Mouse (Mus musculus): ENCODE results near the gene Aebp2. TPM values are rescaled to one million over a fixed set of nuclear protein-coding genes. Genes with fewer than 3 reads are reported as not detected.
"Not testable (repeated sequence)": the region's sequence is repeated elsewhere in the genome, so short reads cannot be mapped to it uniquely, and the experiment has no call there.

The Aebp2 gene
- total and polyA plus RNA-seq, 2 experiments from 2014 or later = 5.1 to 29.3 TPM

GRCm38 (mm10) chr6:140580170-140580569 is 42.3 kb upstream of the Aebp2 start:
- Histone ChIP-seq H3K4me2 (ENCODE audit: low read depth, low read length) (no peak overlapping the region), H3K36me3 (ENCODE audit: insufficient read depth, low read length) (peaks cover 18% of the 10 kb centered on the region; the same call in 1 of the 2 replicates), H3K9me3 (ENCODE audit: low read length) (no peaks in the 10 kb centered on the region), H3K4me3 (ENCODE audit: low read length) (no peak overlapping the region), H3K27me3 (ENCODE audit: insufficient read depth, low read length) (no peaks in the 10 kb centered on the region), H3K9ac (replicated peaks; ENCODE audit: low read length) (no peak overlapping the region), H3K4me1 (ENCODE audit: insufficient read depth, low read length) (no peaks in the 10 kb centered on the region), H3K27ac (no peak overlapping the region)
- 88% methylated on average over 4 of the region's 4 CpGs for WGBS
- no peak for ATAC-seq
- no peak for DNase-seq (ENCODE audit: low spot score)
- TF ChIP-seq CTCF (IDR thresholded peaks at IDR 0.05; ENCODE audit: low read depth) = no peak

GRCm38 (mm10) chr6:140586714-140587259 is 35.7 kb upstream of the Aebp2 start:
- no peak overlapping the region for H3K27ac ChIP-seq
- no peaks in the 10 kb centered on the region for H3K9me3 ChIP-seq (ENCODE audit: low read length)
- no peaks in the 10 kb centered on the region for H3K27me3 ChIP-seq (ENCODE audit: insufficient read depth, low read length)
- ATAC-seq = peak; percentile 14; the same call in 1 of the 2 replicates
- no peaks in the 10 kb centered on the region for H3K4me1 ChIP-seq (ENCODE audit: insufficient read depth, low read length)
- H3K9ac ChIP-seq (replicated peaks; ENCODE audit: low read length) = no peak overlapping the region
- H3K4me2 ChIP-seq (ENCODE audit: low read depth, low read length) = no peak overlapping the region
- 86% methylated on average over 8 of the region's 8 CpGs for WGBS
- no peak overlapping the region for H3K4me3 ChIP-seq (ENCODE audit: low read length)
- DNase-seq (ENCODE audit: low spot score) = no peak
- H3K36me3 ChIP-seq (ENCODE audit: insufficient read depth, low read length) = peaks cover 46% of the 10 kb centered on the region
- TF ChIP-seq CTCF (IDR thresholded peaks at IDR 0.05; ENCODE audit: low read depth) = no peak

GRCm38 (mm10) chr6:140591331-140591730 is 31.1 kb upstream of the Aebp2 start:
- no peaks in the 10 kb centered on the region for H3K9me3 ChIP-seq (ENCODE audit: low read length)
- no peaks in the 10 kb centered on the region for H3K4me1 ChIP-seq (ENCODE audit: insufficient read depth, low read length)
- DNase-seq (ENCODE audit: low spot score) (no peak), ATAC-seq (no peak)
- H3K4me3 ChIP-seq (ENCODE audit: low read length) = no peak overlapping the region
- 86% methylated on average over 5 of the region's 5 CpGs for WGBS
- no peak overlapping the region for H3K27ac ChIP-seq
- no peak overlapping the region for H3K4me2 ChIP-seq (ENCODE audit: low read depth, low read length)
- no peak for TF ChIP-seq CTCF (IDR thresholded peaks at IDR 0.05; ENCODE audit: low read depth)
- no peak overlapping the region for H3K9ac ChIP-seq (replicated peaks; ENCODE audit: low read length)
- no peaks in the 10 kb centered on the region for H3K27me3 ChIP-seq (ENCODE audit: insufficient read depth, low read length)
- peaks cover 66% of the 10 kb centered on the region for H3K36me3 ChIP-seq (ENCODE audit: insufficient read depth, low read length)

- Histone ChIP-seq H3K9ac (replicated peaks; ENCODE audit: low read length) (no peak overlapping the region), H3K4me1 (ENCODE audit: insufficient read depth, low read length) (no peaks in the 10 kb centered on the region), H3K27ac (no peak overlapping the region), H3K9me3 (ENCODE audit: low read length) (no peaks in the 10 kb centered on the region), H3K4me2 (ENCODE audit: low read depth, low read length) (no peak overlapping the region), H3K27me3 (ENCODE audit: insufficient read depth, low read length) (no peaks in the 10 kb centered on the region), H3K36me3 (ENCODE audit: insufficient read depth, low read length) (peaks cover 60% of the 10 kb centered on the region), H3K4me3 (ENCODE audit: low read length) (no peak overlapping the region)
- WGBS = 89% methylated on average over 8 of the region's 8 CpGs
- no peak for ATAC-seq
- no peak for TF ChIP-seq CTCF (IDR thresholded peaks at IDR 0.05; ENCODE audit: low read depth)
- no peak for DNase-seq (ENCODE audit: low spot score)
Observed at GRCm38 (mm10) chr6:140592713-140593112, 29.8 kb upstream of the Aebp2 start.

GRCm38 (mm10) chr6:140593420-140594170 is 28.9 kb upstream of the Aebp2 start:
- no peak overlapping the region for H3K4me3 ChIP-seq (ENCODE audit: low read length)
- no peak overlapping the region for H3K27ac ChIP-seq
- no peaks in the 10 kb centered on the region for H3K4me1 ChIP-seq (ENCODE audit: insufficient read depth, low read length)
- 77% methylated on average over 17 of the region's 17 CpGs for WGBS
- H3K36me3 ChIP-seq (ENCODE audit: insufficient read depth, low read length) = peaks cover 52% of the 10 kb centered on the region
- no peak overlapping the region for H3K9ac ChIP-seq (replicated peaks; ENCODE audit: low read length)
- H3K27me3 ChIP-seq (ENCODE audit: insufficient read depth, low read length) = no peaks in the 10 kb centered on the region
- no peak for TF ChIP-seq CTCF (IDR thresholded peaks at IDR 0.05; ENCODE audit: low read depth)
- ATAC-seq = peak; percentile 81
- H3K9me3 ChIP-seq (ENCODE audit: low read length) = no peaks in the 10 kb centered on the region
- H3K4me2 ChIP-seq (ENCODE audit: low read depth, low read length) = no peak overlapping the region
- DNase-seq (ENCODE audit: low spot score) = peak; percentile 50

- not testable (repeated sequence) for H3K4me1 ChIP-seq (ENCODE audit: insufficient read depth, low read length); H3K4me2 ChIP-seq (ENCODE audit: low read depth, low read length); H3K27me3 ChIP-seq (ENCODE audit: insufficient read depth, low read length); ATAC-seq; DNase-seq (ENCODE audit: low spot score); H3K9ac ChIP-seq (replicated peaks; ENCODE audit: low read length); H3K9me3 ChIP-seq (ENCODE audit: low read length); H3K4me3 ChIP-seq (ENCODE audit: low read length); H3K27ac ChIP-seq
- peaks cover 42% of the 10 kb centered on the region; the same call in 1 of the 2 replicates for H3K36me3 ChIP-seq (ENCODE audit: insufficient read depth, low read length)
- WGBS = 96% methylated on average over 6 of the region's 6 CpGs
Observed at GRCm38 (mm10) chr6:140595551-140595950, 26.9 kb upstream of the Aebp2 start.
